Mouse (Mus musculus) ES-E14 (cell line): ENCODE measurements at regions not wholly inside any gene's neighbourhood (a gene's known extent, or its start where the extent isn't known, plus 50 kb on each side); places are given as distances from the start of the nearest gene placed in this dataset.

Experiments used
- DNase-seq: peaks from one replicate; pipeline ENCODE4 v3.0.0-alpha.2; 2013; ENCODE audit warnings: low read depth, low spot score
- H3K27ac ChIP-seq: 2 replicates; pipeline ENCODE4 v1.5.1; 2012; ENCODE audit warnings: low read depth, mild to moderate bottlenecking, low read length, moderate library complexity, mixed read lengths; ENCODE audit not compliant: poor library complexity, insufficient read depth, severe bottlenecking
- H3K36me3 ChIP-seq: 2 replicates; pipeline ENCODE4 v1.6.1; 2012; ENCODE audit warnings: mild to moderate bottlenecking, low read length, moderate library complexity, mixed read lengths; ENCODE audit not compliant: control insufficient read depth, poor library complexity, insufficient read depth, severe bottlenecking
- H3K4me1 ChIP-seq, 2 experiments: fragments of 150-350 bp in 1 of 2; sonication (generic) in 1 of 2; 2 replicates each; pipeline ENCODE4 v1.6.1; 2012; ENCODE audit warnings: low read length in 2 of 2, mild to moderate bottlenecking in 1 of 2, mixed read lengths in 1 of 2; ENCODE audit not compliant: control insufficient read depth in 2 of 2, insufficient read depth in 2 of 2, poor library complexity in 1 of 2
- H3K4me3 ChIP-seq, 2 experiments: fragments of 150-350 bp in 1 of 2; sonication (generic) in 1 of 2; 2 replicates each; pipeline ENCODE4 v1.5.1; 2012; ENCODE audit warnings: low read length in 2 of 2, low read depth in 1 of 2, mild to moderate bottlenecking in 1 of 2, mixed read lengths in 1 of 2; ENCODE audit not compliant: insufficient read depth in 1 of 2, poor library complexity in 1 of 2, severe bottlenecking in 1 of 2
- H3K9ac ChIP-seq: 2 replicates; pipeline ENCODE4 v1.6.1; 2012; ENCODE audit warnings: low read depth, mild to moderate bottlenecking, low read length, mixed read lengths; ENCODE audit not compliant: poor library complexity, insufficient read depth, severe bottlenecking
- H3K9me3 ChIP-seq: fragments of 150-350 bp; sonication (generic); 2 replicates; pipeline ENCODE4 v1.6.1; 2012; ENCODE audit warnings: low read depth, mild to moderate bottlenecking, low read length; ENCODE audit not compliant: control insufficient read depth, insufficient read depth
- CHD2 ChIP-seq: IDR thresholded peaks from 2 replicates; pipeline ENCODE4 v1.6.1; 2014; ENCODE audit warnings: mild to moderate bottlenecking, low read depth, low read length, inconsistent platforms
- HCFC1 ChIP-seq: IDR thresholded peaks from 2 replicates; pipeline ENCODE4 v1.6.1; 2012; ENCODE audit warnings: low read length, inconsistent platforms, borderline replicate concordance; ENCODE audit not compliant: insufficient read depth
- MAFK ChIP-seq: IDR thresholded peaks from 2 replicates; pipeline ENCODE4 v1.6.1; 2014; ENCODE audit warnings: mild to moderate bottlenecking, low read depth, low read length, inconsistent platforms; ENCODE audit not compliant: insufficient read depth
- ZC3H11A ChIP-seq: IDR thresholded peaks from 2 replicates; pipeline ENCODE4 v1.6.1; 2012; ENCODE audit warnings: low read depth, mild to moderate bottlenecking, inconsistent platforms, low read length, borderline replicate concordance
- ZNF384 ChIP-seq: IDR thresholded peaks from 2 replicates; pipeline ENCODE4 v1.6.1; 2012; ENCODE audit warnings: low read depth, low read length, inconsistent platforms
- in situ Hi-C, 2 experiments: fragments of 600-800 bp; cut with MboI; formaldehyde crosslinking; loops; one replicate each; pipeline ENCODE4 v1.15.1; 2025; ENCODE audit warnings: low sequenced_read_pairs in 2 of 2, inconsistent platforms in 1 of 2; ENCODE audit not compliant: unreplicated experiment in 2 of 2

- TF ChIP-seq MAFK (no peak), ZC3H11A (peak; percentile 39; the same call in 1 of the 2 replicates)
- Histone ChIP-seq H3K4me1 (peaks cover 0 to 2% of the 10 kb centered on the region in 2 experiments; a peak in 1 of 4 replicates), H3K9me3 (no peaks in the 10 kb centered on the region), H3K36me3 (no peaks in the 10 kb centered on the region), H3K9ac (no peak overlapping the region), H3K4me3 (no peak overlapping the region), H3K27ac (no peak overlapping the region)
- DNase-seq, result peak; percentile 71
- in situ Hi-C loops, result no loop called here
Observed at GRCm38 (mm10) chr2:159163985-159164384, 369.4 kb downstream of the Dhx35 start.

- Histone ChIP-seq H3K4me1 (peaks cover 0 to 2% of the 10 kb centered on the region in 2 experiments; a peak in 1 of 4 replicates), H3K9ac (no peak overlapping the region), H3K27ac (no peak overlapping the region), H3K36me3 (no peaks in the 10 kb centered on the region), H3K4me3 (no peak overlapping the region), H3K9me3 (no peaks in the 10 kb centered on the region)
- in situ Hi-C loops, result no loop called here
- no peak for DNase-seq
- no peak for TF ChIP-seq CHD2
- TF ChIP-seq HCFC1, result no peak
- no peak for TF ChIP-seq ZC3H11A
- no peak for TF ChIP-seq MAFK
- no peak for TF ChIP-seq ZNF384
Observed at GRCm38 (mm10) chr2:159168553-159169064, 374.0 kb downstream of the Dhx35 start.

- Histone ChIP-seq H3K9ac (no peak overlapping the region), H3K9me3 (no peaks in the 10 kb centered on the region), H3K36me3 (no peaks in the 10 kb centered on the region), H3K4me3 (no peak overlapping the region), H3K4me1 (peaks cover 0 to 4% of the 10 kb centered on the region in 2 experiments; a peak in 1 of 4 replicates), H3K27ac (no peak overlapping the region)
- DNase-seq, result peak; percentile 7
- in situ Hi-C loops, result no loop called here
- TF ChIP-seq HCFC1 (no peak), MAFK (no peak), CHD2 (no peak; the same call in 1 of the 2 replicates), ZNF384 (no peak), ZC3H11A (no peak)
Observed at GRCm38 (mm10) chr2:159196156-159196555, 401.5 kb downstream of the Dhx35 start.

GRCm38 (mm10) chr2:159232266-159232665 lies 437.7 kb downstream of the Dhx35 start:
- Histone ChIP-seq H3K27ac (no peak overlapping the region), H3K9me3 (no peaks in the 10 kb centered on the region), H3K4me3 (no peak overlapping the region), H3K36me3 (no peaks in the 10 kb centered on the region), H3K4me1 (peaks cover 0 to 7% of the 10 kb centered on the region in 2 experiments; a peak in 2 of 4 replicates), H3K9ac (no peak overlapping the region)
- TF ChIP-seq HCFC1 (no peak), CHD2 (no peak), ZC3H11A (no peak)
- no peak for DNase-seq
- in situ Hi-C loops, result no loop called here

GRCm38 (mm10) chr2:159235000-159235399 lies 440.4 kb downstream of the Dhx35 start:
- H3K9me3 ChIP-seq, result no peaks in the 10 kb centered on the region
- DNase-seq, result peak; percentile 22
- H3K36me3 ChIP-seq, result no peaks in the 10 kb centered on the region
- H3K27ac ChIP-seq, result no peak overlapping the region
- TF ChIP-seq ZNF384 (no peak), HCFC1 (no peak), MAFK (no peak)
- H3K4me1 ChIP-seq, result peaks cover 0 to 7% of the 10 kb centered on the region in 2 experiments; a peak in 2 of 4 replicates
- in situ Hi-C loops, result no loop called here
- H3K4me3 ChIP-seq, result no peak overlapping the region
- H3K9ac ChIP-seq, result no peak overlapping the region
